Mouse (Mus musculus): ENCODE data around the gene Cdh13. TPM values are rescaled to one million over a fixed set of nuclear protein-coding genes. Genes with fewer than 3 reads are reported as not detected.

Gene Cdh13
- total RNA-seq, 2 experiments from 2014 or later, result 182 to 194 TPM

DNA sequence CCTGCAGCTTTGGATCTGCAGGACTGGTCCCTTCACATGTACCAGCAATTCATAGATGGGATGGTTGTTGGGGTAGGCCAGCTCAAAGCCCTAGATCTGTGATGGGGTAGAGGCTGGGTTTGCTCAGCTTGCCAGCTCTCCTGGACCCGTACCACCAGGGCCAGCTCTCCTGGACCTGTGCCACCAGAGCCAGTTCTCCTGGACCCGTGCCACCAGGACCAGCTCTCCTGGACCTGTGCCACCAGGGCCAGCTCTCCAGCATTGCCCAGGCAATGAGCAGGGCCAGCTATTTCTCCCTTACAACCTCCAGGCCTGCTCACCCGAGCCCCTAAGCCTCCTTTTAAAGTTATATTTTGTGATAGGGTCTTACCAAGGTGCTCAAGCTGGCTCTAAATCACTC is 566.0 kb downstream of the Cdh13 start:
- DNase-seq, result peak in 1 of 2 experiments; percentile 39
- intact Hi-C loops (cut with DNase I), result no loop called here

GRCm38 (mm10) chr8:118850381-118850780 is 566.8 kb downstream of the Cdh13 start:
- intact Hi-C loops (cut with DNase I), result loop anchor here (2.0 to 5.0 kb wide), 5 partner anchors 212 to 920 kb away; no protein-coding TSS in a partner anchor
- peak; percentile 73 to 83 for DNase-seq

- intact Hi-C loops (cut with DNase I), result loop anchor here (2.0 to 5.0 kb wide), 5 partner anchors 211 to 921 kb away; no protein-coding TSS in a partner anchor
- DNase-seq, result no peak
These were observed 567.8 kb downstream of the Cdh13 start for GRCm38 (mm10) chr8:118851361-118851760.

DNA sequence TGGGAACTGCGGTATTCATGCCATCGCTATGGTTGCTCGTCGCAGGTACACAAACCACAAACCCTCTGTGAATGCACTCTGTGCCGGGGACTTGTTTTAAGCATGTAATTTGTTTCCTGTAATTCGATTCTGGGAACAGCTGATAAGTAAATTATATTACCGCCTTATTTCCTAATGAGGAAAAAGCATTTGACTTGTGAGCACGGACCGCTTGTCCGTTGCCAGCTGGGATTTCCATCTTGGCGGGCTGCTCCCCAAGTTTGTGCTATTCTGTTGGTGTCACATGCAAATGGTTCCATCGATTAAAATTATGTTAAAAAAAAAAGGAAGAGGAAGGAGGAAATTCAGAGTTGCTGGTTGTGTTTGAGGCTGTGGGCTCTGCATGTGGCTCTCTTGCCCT is 569.3 kb downstream of the Cdh13 start:
- peak; percentile 15 to 25 for DNase-seq
- intact Hi-C loops (cut with DNase I), result loop anchor here (5.0 kb wide), 4 partner anchors 209 to 566 kb away; no protein-coding TSS in a partner anchor

DNA sequence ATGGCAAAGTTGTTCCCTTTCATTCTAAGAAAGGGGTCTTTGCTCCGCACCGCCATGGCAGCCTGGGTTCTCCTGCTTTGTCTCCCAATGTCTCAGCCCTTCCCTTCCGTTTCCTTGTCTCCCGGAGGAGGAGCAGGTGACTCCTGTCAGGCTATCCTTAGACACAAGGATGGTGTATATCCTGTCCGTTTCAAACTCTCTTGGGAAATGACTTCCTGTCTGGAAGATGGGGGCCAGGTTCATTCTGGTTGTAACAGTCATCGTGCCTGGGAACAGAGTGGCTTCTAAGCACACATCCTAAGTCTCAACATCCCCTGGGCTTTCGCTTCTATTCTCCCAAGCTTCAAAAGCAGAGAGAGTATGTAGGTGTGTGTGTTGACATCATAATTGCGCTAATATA is 571.1 kb downstream of the Cdh13 start:
- intact Hi-C loops (cut with DNase I), result loop anchor here (5.0 kb wide), 4 partner anchors 208 to 567 kb away; no protein-coding TSS in a partner anchor
- peak in 1 of 2 experiments; percentile 8 for DNase-seq

DNA sequence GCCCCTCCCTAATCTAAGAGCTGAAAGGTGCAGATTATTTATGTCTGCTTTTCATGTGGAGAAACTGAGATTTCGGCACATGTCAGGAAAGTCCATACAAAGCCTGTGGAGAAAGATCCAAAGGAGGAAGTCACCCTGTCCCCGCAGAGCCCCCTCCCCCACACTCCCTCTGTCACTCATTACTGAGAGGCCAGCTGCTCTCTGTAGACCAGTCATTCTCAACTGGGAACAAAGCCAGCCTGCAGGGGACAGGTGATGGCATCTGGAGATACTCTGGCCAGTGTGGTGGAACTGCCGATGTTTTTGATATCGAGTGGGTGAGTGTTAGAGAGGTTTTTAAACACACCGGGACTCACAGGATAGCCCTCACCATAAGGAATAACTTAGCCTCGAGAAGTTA is 582.8 kb downstream of the Cdh13 start:
- no peak for DNase-seq
- intact Hi-C loops (cut with DNase I), result no loop called here

- intact Hi-C loops (cut with DNase I), result no loop called here
- DNase-seq, result no peak
These were observed 587.2 kb downstream of the Cdh13 start for GRCm38 (mm10) chr8:118870711-118871110.

DNA sequence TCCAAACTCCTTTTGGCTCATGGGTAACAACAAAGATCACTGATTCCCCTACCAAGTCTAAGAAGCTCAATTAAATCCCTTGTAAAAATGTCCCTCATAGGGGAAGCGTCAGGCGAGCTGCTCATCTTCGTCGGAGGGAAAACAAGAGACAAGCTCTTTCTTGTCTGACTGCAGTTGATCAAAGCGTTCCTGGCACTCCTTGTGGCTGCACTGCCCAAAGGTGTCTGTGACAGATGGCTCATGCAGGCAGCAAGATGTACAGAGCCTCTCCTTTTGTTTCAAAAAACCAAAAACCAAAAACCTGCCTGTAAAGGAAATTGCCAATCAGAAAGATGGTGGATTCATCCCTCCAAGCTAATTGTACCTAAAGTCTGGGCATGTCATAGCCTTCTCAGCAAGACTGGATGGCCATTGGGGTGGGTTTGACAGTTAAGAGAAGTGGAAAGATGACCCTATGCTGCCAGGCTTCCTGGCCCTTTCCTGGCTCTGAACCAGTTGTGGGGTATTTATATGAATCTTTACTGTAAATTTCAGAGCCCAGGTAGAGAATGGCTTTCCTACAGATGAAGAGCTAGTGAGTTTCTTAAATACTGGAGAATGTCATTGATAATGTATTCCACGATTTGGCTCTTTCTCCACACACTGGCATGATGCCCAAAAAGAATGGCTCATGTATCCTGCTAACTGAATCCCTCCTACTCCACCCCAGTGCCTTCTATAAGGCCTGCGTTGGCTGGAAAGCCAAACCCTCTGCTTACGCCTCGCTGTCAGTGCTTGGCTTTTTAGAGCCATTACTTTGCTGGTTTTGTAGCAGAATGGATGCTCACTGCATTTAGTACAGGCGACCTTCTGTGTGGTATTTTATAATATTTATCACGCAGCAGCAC is 596.6 kb downstream of the Cdh13 start:
- DNase-seq, result no peak
- intact Hi-C loops (cut with DNase I), result no loop called here

DNA sequence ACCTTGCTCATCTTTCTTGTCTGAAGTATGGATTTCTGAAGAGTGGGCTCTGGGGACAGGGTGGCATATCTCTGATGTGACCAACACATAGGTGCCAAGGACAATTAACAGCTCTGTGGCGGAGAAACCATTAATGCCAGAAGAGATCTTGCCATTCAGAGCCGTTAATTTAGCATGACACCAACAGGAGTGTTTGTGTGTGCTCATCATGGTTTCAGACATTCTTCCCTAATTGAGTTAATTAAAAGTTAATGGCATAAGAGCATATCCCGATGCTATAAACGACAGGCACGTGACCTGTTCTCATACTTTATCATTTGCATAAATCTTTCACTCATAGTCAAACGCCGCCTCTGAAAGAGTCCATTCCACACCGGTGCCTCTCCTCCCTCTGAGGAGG is 600.8 kb downstream of the Cdh13 start:
- no peak for DNase-seq
- intact Hi-C loops (cut with DNase I), result no loop called here

DNA sequence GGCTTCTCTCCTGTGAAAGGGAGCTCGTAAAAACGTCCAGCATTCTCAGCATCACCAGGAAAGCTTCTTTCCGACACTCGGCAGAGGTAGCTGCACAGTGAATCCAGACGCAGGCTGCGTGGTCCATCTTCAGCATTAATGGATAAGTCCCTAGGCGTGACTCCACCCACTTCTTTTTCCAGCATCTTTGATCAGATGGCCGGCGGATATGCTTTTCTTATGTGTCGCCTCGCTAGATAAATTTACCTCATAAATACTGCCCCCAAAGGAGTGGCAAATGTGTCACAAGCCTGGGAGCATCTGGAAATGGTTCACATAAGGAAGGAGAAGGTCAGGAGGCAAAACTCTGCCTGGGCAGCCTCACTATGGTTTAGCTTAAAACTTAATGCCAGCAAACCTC is 601.5 kb downstream of the Cdh13 start:
- intact Hi-C loops (cut with DNase I), result no loop called here
- no peak for DNase-seq

DNA sequence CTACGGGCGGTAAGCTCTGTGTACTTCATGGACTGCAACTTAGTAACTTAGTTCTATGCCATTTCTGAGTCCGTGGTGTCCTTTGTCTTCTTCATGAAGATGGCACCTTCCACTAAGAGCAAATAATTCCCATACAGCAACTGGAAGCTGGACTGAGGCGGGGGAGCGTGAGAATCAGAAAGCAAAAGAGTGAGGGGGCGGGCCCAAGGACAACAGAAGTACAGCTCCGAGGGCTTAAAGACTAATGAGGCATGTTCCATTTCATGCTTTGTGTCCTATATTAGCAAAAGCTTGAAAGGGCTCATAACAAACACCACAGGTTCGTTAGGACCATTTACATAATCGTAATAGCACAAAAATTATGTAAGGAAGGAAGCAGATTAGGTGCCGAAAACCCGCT is 618.9 kb downstream of the Cdh13 start:
- intact Hi-C loops (cut with DNase I), result no loop called here
- DNase-seq, result no peak

- intact Hi-C loops (cut with DNase I), result no loop called here
- DNase-seq, result peak in 1 of 2 experiments; percentile 5
These were observed 633.0 kb downstream of the Cdh13 start for GRCm38 (mm10) chr8:118916513-118916912.

DNA sequence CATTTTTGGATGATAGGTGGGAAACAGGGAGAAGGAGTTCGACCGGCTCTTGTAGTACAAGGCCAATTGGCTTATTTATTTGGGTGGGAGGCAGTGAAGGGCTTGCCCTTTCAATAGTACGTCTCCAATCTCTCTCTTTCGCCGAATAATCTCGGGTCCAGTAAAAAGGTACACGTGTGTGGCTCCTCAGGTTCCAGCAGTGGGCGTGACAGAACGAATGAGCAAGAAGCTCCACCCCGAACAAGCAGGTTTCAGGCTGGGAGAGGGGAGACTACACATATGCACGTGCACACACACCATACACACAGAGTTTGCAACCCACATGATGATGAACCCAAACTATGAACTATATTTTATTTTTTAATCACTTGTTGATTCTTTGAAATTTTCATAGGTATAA is 653.9 kb downstream of the Cdh13 start:
- no peak for DNase-seq
- intact Hi-C loops (cut with DNase I), result no loop called here

DNA sequence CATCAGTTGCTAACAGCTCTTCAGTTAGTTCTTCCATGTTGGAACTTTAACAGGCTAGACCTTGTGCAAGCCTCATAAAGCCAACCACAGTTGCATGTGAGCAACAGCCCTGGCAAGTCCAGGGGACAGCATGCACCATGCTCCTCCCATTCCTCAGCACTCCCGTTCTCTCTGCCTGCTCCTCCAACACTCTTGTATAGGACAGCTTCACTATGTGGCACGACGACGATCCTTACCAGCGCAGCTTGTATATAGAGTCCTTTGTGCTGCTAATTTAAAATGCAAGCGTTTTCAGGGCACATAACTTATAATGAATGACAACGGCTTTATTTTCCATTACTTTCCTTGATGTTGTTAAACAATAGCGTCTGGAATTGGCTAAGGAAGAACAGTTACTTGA is 654.5 kb downstream of the Cdh13 start:
- DNase-seq, result no peak
- intact Hi-C loops (cut with DNase I), result no loop called here

- intact Hi-C loops (cut with DNase I), result no loop called here
- peak; percentile 14 to 29 for DNase-seq
These were observed 668.5 kb downstream of the Cdh13 start for GRCm38 (mm10) chr8:118951766-118952741.

DNA sequence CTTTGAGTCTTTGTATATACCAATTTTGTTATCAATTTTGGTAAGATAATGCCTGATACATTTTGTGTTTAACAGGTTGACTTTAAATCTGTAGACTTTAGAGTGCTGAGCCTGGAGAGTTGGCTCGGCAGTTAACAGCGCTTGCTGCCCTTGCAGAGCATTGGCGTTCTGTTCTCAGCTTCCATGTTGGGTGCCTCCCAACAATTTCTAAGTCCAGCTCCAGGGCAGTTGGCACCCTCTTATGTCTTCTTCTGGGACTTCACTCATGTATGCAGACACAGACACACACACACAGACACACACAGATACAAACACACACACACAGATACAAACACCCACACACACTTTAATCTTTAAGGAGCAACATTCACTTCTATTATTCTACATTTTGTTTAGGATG is 672.6 kb downstream of the Cdh13 start:
- no peak for DNase-seq
- intact Hi-C loops (cut with DNase I), result no loop called here

GRCm38 (mm10) chr8:118961877-118962545 is 678.5 kb downstream of the Cdh13 start:
- DNase-seq, result peak; percentile 8 to 46
- intact Hi-C loops (cut with DNase I), result no loop called here

GRCm38 (mm10) chr8:118965101-118965840 is 681.7 kb downstream of the Cdh13 start:
- no peak for DNase-seq
- intact Hi-C loops (cut with DNase I), result no loop called here

- DNase-seq, result no peak
- intact Hi-C loops (cut with DNase I), result no loop called here
These were observed 685.4 kb downstream of the Cdh13 start for GRCm38 (mm10) chr8:118968896-118969295.

- peak; percentile 3 to 25 for DNase-seq
- intact Hi-C loops (cut with DNase I), result no loop called here
These were observed 696.3 kb downstream of the Cdh13 start for GRCm38 (mm10) chr8:118979800-118980199.
